Mouse (Mus musculus): ENCODE data around the gene Alox12.
A peak's percentile ranks its signal among the peaks of the same experiment; 100 is the strongest.

The Alox12 gene

DNA sequence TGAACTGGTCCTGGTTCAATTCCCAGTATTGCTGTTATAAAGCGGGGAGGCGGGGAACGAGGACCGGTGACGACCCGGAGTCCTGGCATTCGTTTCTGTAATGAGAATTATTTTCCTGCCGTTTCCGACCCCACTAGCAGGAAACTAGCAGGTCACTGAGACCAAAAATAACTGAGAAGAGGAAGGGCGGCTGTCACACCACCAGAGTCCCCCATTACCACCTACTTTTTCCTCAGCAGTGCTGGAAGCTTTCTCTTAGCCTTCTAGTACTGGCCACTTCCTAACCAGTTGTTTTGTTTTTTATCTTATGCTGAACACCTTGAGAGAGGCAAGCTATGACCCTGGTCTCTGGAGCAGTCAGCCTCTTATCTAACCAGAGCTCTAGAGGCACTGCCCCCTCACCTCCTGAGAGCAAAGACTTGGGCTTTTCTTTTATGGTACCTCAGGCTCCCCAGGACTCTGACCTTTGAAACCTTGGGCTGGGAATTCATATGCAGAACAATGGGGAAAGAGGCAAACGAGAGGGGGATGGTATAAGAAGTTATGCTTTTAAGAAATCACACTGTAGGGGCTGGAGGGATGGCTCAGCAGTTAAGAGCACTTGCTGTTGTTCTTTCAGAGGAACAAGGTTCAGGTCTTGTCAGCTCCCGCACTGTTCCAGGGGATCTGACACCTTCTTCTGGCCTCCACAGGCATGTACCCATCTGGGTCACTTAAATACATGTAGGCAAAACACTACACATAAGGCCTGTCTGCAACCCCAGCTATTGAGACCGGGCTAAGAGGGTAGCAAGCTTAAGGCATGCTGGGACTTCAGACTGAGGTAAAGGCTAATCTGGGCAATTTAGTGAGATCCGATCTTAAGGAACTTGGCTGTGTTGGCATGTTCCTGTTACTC is 33.3 kb downstream of the Alox12 start:
- DNase-seq (ENCODE audit: low read depth in 1 of 2, low spot score in 2 of 2), result no peak

DNA sequence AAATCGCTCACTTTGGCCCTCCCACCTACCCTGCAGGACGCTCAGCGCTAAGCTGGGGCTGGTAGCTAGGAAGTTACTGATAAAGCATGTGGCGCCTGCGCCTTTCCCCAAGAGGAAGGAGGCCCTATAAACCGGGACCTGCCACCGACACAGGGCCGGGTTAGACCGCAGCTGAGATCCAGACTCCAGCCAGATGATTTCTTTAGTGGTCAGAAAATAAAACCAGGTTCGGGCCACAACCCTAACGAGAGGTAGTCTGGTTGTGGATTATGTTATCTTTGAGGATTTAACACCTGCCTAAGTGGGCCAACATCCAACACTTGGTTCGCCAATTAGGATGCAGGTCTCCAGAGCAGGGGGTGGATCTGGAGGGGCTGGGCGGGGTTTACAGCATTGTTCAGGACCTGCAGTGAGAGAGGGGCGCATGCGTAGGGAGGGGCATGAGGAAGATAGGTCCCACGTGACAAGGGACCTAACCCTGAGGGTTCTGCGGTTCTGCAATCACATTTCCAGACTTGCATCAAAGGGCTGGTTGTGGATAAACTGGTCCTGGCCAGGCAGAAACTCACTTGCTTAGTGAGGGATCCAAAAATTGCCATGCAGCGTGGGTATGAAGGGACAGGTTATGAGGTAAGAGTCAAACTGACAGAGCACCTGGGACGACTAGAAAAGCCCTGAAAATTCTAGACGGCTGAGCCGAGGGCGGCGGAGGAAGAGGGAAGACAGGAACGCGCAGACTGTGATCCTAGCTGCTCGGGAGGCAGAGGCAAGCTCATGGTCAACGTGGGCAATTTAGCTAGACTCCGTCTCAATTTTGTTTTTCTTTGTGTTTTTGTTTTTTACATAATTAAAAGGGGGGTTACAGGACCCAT is 34.2 kb downstream of the Alox12 start, which contains the start of gene Slc16a13:
Gene Slc16a13 (minus strand): TSS at position 334 of the 872 bp plus-strand sequence.
- DNase-seq (ENCODE audit: low read depth in 1 of 2, low spot score in 2 of 2), result peak; percentile 75 to 80

DNA sequence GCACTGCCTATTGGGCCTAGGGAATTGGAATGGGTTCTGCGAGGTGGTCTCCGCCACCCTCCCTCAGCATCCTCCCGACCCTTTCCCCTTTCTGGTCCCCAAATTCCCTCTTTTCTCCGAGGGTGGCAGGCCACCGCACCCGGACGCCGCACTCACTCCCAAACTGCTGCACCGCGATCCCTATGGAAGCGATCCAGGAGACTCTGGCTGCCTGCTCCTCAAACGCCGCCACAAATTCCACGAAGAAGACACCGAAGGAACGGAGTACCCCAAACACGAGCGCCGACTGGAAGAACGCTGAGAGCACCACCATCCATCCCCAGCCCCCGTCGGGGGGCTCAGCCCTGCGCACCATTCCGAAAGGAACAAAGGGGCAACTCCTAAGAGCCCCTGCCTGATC is 34.8 kb downstream of the Alox12 start:
- no peak for DNase-seq (ENCODE audit: low read depth in 1 of 2, low spot score in 2 of 2)

- DNase-seq (ENCODE audit: low read depth in 1 of 2, low spot score in 2 of 2), result no peak
Observed at GRCm38 (mm10) chr11:70219873-70220272, 35.3 kb downstream of the Alox12 start.

GRCm38 (mm10) chr11:70218741-70219470 is 36.2 kb downstream of the Alox12 start:
- no peak for DNase-seq (ENCODE audit: low read depth in 1 of 2, low spot score in 2 of 2)

DNA sequence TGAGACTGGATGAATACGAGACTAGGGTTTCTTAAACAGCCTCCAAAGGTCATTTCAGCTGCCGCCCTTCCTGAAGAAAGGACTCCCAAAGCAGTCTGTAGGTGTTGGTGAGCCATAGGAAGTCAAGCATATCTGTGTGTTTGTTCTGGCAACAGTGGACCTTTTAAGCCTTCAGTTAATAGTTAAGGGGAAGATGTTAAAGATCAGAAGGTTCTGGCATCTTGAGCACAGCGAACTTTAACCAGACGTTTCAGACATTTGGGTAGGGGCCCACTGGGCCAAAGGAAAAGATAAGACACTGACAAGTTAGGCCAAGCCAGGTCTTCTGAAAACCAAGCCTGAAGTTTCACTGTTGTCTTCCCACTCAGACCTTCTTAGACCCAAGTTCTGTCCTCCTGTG is 37.1 kb downstream of the Alox12 start:
- no peak for DNase-seq (ENCODE audit: low read depth in 1 of 2, low spot score in 2 of 2)

DNA sequence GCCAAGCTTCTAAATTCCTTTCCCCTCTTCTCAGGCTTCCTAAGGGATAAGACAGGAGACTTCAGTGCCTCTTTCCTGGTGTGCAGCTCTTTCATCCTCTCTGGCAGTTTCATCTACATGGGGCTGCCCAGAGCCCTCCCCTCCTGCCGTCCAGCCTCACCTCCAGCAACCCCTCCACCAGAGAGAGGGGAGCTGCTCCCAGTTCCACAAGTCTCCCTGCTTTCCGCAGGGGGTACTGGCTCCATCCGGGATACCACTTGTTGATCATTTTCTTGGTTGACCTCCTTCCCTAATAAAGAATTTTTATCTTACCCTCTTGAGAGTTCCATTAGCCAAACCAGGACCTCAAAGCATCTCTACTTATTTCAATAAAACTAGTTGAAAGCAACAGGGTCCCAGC is 39.0 kb downstream of the Alox12 start:
- DNase-seq (ENCODE audit: low read depth in 1 of 2, low spot score in 2 of 2), result no peak

GRCm38 (mm10) chr11:70215301-70215700 is 39.9 kb downstream of the Alox12 start:
- no peak for DNase-seq (ENCODE audit: low read depth in 1 of 2, low spot score in 2 of 2)

GRCm38 (mm10) chr11:70214856-70215209 is 40.3 kb downstream of the Alox12 start:
- DNase-seq (ENCODE audit: low read depth in 1 of 2, low spot score in 2 of 2), result no peak

GRCm38 (mm10) chr11:70214191-70214855 is 40.8 kb downstream of the Alox12 start:
- DNase-seq (ENCODE audit: low read depth in 1 of 2, low spot score in 2 of 2), result no peak

DNA sequence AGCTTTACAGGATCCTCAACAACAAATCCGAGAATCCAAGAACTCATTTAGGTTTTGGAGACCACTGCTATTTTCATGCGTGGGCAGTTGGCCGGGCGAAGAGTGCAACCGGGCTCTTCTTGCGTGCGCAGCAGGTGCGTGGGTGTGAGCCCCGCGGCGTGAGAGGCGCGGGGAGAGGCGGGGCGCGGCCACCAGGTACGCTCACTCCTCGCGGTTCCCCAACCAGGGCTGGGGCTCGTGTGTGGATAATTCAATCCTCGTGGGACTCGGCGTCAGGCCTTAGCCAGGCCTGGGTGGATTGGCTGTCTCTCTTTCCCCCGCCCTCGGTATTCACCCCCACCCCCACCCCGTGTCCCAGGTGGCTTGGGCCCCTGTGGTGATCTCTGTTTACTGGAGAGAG is 41.4 kb downstream of the Alox12 start:
- no peak for DNase-seq (ENCODE audit: low read depth in 1 of 2, low spot score in 2 of 2)

DNA sequence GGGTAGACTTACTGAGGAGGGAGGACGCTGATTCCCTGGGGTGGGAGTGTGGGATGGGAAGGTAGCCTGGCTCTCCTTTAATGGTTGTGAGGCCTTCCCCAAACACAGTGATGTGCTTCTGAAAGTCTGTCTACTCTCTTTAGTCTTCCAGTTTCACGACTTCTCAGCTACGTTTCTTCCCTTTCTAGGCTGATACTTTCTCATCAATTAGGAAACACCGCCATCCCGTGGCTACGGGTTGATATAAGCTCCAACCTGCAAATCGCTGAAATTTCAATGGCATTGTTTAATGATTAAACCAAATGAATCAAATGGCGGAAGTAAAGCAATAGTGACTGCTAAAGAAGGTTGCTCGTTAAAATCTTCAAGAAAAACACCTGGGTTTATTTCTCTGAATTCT is 42.3 kb downstream of the Alox12 start:
- DNase-seq (ENCODE audit: low read depth in 1 of 2, low spot score in 2 of 2), result peak in 1 of 2 experiments; percentile 56

- no peak for DNase-seq (ENCODE audit: low read depth in 1 of 2, low spot score in 2 of 2)
Observed at GRCm38 (mm10) chr11:70212423-70212822, 42.7 kb downstream of the Alox12 start, which contains the start of gene Slc16a11. Slc16a11 (plus strand) TSS chr11:70212752.

- no peak for DNase-seq (ENCODE audit: low read depth in 1 of 2, low spot score in 2 of 2)
Observed at GRCm38 (mm10) chr11:70211972-70212371, 43.2 kb downstream of the Alox12 start.

DNA sequence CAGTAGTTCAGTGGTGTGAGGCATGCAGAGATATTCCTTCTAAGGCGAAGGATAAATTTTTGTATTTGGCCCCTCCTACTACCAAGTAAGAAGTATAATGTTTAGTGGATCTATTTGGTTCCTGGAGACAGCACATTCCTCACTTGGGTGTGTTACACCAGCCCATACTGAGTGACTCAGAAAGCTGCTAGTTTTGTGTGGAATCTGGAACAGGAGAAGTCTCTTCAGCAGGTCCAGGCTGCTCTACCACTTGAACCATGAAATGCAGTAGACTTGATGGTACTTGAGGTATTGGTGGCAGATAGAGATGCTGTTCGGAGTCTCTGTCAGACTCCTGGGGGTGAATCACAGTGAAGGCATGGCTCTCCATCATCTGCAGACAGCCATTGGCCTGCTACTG is 44.5 kb downstream of the Alox12 start:
- DNase-seq (ENCODE audit: low read depth in 1 of 2, low spot score in 2 of 2), result no peak

DNA sequence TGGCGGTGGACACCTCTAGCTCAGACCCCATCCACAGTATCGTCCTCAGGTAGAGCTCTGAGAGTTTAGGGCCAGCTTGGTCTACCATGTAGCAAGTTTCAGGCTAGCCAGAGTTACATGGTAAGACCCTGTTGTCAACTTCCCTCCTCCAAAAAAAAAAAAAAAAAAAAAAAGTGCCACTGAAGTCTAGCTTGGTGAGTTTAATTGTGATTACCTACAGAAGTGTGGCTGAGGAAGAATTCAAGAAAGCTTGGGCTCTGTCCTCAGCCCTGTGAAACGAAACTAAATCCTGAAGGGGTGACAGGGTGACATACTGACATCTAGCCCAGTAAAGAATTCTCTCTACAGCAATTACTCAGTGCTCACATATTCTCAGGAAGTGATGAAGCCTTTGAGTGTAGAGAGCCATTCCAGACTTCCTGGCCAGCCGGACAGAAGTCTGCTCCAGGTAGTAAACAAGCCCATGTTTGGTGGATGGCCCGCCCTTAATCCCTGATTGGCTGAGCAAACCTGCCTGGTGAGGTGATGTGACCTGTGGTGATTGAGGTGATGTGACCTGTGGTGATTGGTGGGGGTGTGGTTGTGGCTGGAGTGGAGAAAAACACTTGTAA is 46.3 kb downstream of the Alox12 start:
- DNase-seq (ENCODE audit: low read depth in 1 of 2, low spot score in 2 of 2), result no peak

DNA sequence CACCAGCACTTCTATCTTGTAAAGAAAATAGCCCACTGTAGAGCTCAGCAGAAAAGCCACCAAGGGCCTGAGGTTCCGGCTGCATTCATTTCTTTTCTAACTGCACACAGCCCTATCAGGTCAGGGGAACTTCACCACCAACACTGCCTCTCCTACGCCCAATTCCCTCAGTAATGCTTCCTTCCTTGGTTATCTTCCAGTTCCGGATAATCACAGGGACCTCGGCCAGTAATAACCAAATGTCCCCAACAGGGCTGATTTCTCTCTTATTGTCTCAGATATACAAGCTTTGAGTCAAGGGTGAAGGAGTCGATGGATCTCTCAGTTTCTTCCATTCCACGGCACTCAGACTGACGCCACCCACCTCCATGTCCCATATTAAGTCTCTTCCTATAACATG is 47.9 kb downstream of the Alox12 start:
- no peak for DNase-seq (ENCODE audit: low read depth in 1 of 2, low spot score in 2 of 2)

- DNase-seq (ENCODE audit: low read depth in 1 of 2, low spot score in 2 of 2), result no peak
Observed at GRCm38 (mm10) chr11:70206801-70207200, 48.4 kb downstream of the Alox12 start.

DNA sequence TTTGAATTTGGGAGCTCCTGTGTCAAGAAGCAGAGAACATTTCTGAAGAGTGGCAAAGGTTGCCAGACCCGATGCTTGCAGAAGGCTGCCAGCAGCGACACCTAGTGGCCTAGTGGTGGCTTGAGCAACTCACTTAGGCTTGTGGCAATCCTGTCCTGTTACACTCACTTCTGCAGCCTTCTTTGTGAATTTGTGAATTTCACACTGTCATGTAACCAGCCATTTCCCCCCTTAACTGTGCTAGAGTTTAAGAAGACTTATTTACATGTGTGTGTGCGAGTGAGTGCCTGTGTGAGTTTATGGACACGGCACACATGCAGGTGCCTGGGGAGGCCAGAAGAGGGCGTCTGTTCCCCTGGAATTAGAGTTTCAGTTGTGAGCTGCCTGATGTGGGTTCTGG is 53.5 kb downstream of the Alox12 start:
- DNase-seq (ENCODE audit: low read depth in 1 of 2, low spot score in 2 of 2), result peak in 1 of 2 experiments; percentile 68

DNA sequence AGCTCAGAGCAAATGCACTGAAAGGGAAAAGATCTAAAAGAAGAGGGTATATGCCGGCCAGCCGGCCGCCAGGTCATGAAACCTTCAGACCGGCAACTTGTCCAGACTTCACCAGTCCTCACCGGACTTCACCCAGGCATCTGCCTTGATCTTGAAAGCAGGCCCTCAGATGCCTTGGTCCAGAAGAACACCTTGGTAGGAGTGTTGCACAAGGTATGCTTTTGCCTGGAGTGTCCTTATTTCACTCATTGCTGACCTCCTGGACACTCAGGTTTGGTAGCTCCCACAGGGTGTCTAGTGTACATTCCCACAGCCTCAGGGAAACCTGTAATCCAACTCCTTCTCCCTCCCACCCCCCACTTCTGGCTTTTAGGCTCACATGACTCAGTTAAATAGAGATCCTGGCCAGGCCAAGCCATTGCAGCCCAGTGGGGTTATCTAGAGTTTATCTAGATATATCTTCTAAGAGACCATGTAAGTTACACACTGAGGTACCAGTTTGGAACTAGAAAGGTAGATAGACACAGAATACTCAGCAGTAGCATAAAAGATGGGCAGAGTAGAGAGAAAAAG is 55.0 kb downstream of the Alox12 start:
- no peak for DNase-seq (ENCODE audit: low read depth in 1 of 2, low spot score in 2 of 2)
